Mouse (Mus musculus) MEL (cell line): ENCODE measurements around the gene Ndrg4.

Experiments
- CTCF ChIP-seq, 3 experiments: IDR thresholded peaks in 2 of 3; conservative IDR thresholded peaks in 1 of 3; 2 replicates each; pipeline ENCODE4 v1.5.1; 2011 to 2012; ENCODE audit warnings: low read length in 3 of 3, low read depth in 2 of 3, mild to moderate bottlenecking in 2 of 3, improper control_type of control experiment in 1 of 3, inconsistent platforms in 1 of 3, mixed read lengths in 1 of 3, moderate library complexity in 1 of 3; ENCODE audit not compliant: control insufficient read depth in 1 of 3, insufficient read depth in 1 of 3, poor library complexity in 1 of 3, severe bottlenecking in 1 of 3
- GATA1 ChIP-seq: IDR thresholded peaks from 2 replicates; pipeline ENCODE4 v1.6.1; 2011; ENCODE audit warnings: low read depth, low read length, improper control_type of control experiment
- POLR2A ChIP-seq, 2 experiments: IDR thresholded peaks; 2 replicates each; pipeline ENCODE4 v1.6.1; 2011 to 2012; ENCODE audit warnings: low read length in 2 of 2, mild to moderate bottlenecking in 2 of 2, control low read depth in 1 of 2, improper control_type of control experiment in 1 of 2, low read depth in 1 of 2, moderate library complexity in 1 of 2; ENCODE audit not compliant: control insufficient read depth in 1 of 2, insufficient read depth in 1 of 2, poor library complexity in 1 of 2
- POLR2AphosphoS2 ChIP-seq: IDR thresholded peaks from 2 replicates; pipeline ENCODE4 v1.6.1; 2011; ENCODE audit warnings: low read length, improper control_type of control experiment

DNA sequence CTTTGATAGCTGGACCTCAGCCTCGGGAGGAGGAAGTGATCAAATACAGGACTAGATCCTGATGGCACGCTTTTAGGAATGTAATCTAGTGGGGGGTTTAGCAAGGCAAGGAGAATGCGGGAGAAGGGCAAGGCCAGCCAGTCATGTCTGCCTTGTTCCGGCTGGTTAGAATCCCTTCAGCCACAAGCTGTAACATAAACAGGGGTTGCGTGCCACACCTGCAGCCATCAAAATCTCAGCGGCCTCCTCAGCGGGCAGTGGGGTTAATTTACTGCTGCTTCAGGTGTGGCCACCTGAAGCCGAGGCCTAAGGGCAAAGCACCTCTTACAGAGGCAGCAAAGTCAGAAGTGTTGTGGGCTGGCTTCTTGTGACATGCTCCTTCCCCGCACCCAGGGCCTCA, at the start of gene Ndrg4:
- no peak for TF ChIP-seq CTCF (IDR thresholded peaks at IDR 0.05 in 2 of 3, conservative IDR thresholded peaks at IDR 0.05 in 1 of 3; ENCODE audit: control insufficient read depth in 1 of 3, insufficient read depth in 1 of 3, low read depth in 2 of 3, low read length in 3 of 3, poor library complexity in 1 of 3, severe bottlenecking in 1 of 3)
- no peak for TF ChIP-seq POLR2AphosphoS2
- no peak for TF ChIP-seq GATA1
- no peak for TF ChIP-seq POLR2A (IDR thresholded peaks at IDR 0.05; ENCODE audit: control insufficient read depth in 1 of 2, insufficient read depth in 1 of 2, low read depth in 1 of 2, low read length in 2 of 2, poor library complexity in 1 of 2)
